Comparison of ENCODE assay signal across 9 mouse cellular contexts in genomic region chr16:96896510-96897133, GRCm38 (mm10).
A peak's percentile ranks its signal among the peaks of the same experiment; 100 is the strongest.
DNase-seq lines count a peak whose midpoint lies in the region; ATAC-seq and TF ChIP-seq lines count a peak whose summit lies in the region.
"Had no signal": no experiment of that assay in that cellular context is flagged by ENCODE, and none has a peak within 500 bp of the region (broad histone marks: within the 10 kb centered on the region; RNA-seq: fewer than 3 reads in every experiment).

No protein-coding gene starts in this region.

- H3K27ac ChIP-seq in liver, embryonic 11.5 days (ENCODE audit: low read depth, low read length): no peak overlapping the region
- H3K27ac ChIP-seq in forebrain, embryonic 13.5 days: no peak overlapping the region
- H3K27ac ChIP-seq in liver, postnatal 0 days (ENCODE audit: low read depth): no peak overlapping the region

- H3K4me2 ChIP-seq in liver, embryonic 11.5 days: no peak overlapping the region
- no peak overlapping the region for H3K4me2 ChIP-seq in forebrain, embryonic 13.5 days
- H3K4me2 ChIP-seq in liver, postnatal 0 days (ENCODE audit: low read depth, low read length): no peak overlapping the region

- WGBS in liver, embryonic 11.5 days: 61% methylated on average over 10 of the region's 10 CpGs
- 24% methylated on average over 10 of the region's 10 CpGs for WGBS in forebrain, embryonic 13.5 days
- WGBS in liver, postnatal 0 days (ENCODE audit: insufficient replicate concordance): 56% methylated on average over 10 of the region's 10 CpGs

- DNase-seq in cerebellum, postnatal 10 days: peak; percentile 79 to 83
- DNase-seq in cerebellum, adult 8-10 months: no peak
- peak; percentile 55 for DNase-seq in liver
- no peak for DNase-seq in liver, embryonic 11.5 days (ENCODE audit: low spot score)
- peak; percentile 39 for DNase-seq in adipocyte (ENCODE audit: low spot score)
- DNase-seq in liver, postnatal 0 days: peak; percentile 33
- DNase-seq in spleen, postnatal 36 days (ENCODE audit: low spot score in 2 of 2): no peak

- H3K4me1 ChIP-seq in liver, embryonic 11.5 days (replicated peaks; ENCODE audit: control insufficient read depth, insufficient read depth, low read length): no peaks in the 10 kb centered on the region
- peaks cover 15% of the 10 kb centered on the region; the same call in 1 of the 2 replicates for H3K4me1 ChIP-seq in forebrain, embryonic 13.5 days
- no peaks in the 10 kb centered on the region for H3K4me1 ChIP-seq in liver, postnatal 0 days (ENCODE audit: insufficient read depth)

- H3K9me3 ChIP-seq in liver, embryonic 11.5 days (ENCODE audit: control insufficient read depth, low read length): no peaks in the 10 kb centered on the region
- H3K9me3 ChIP-seq in forebrain, embryonic 13.5 days (replicated peaks): no peaks in the 10 kb centered on the region
- no peaks in the 10 kb centered on the region for H3K9me3 ChIP-seq in liver, postnatal 0 days (ENCODE audit: low read length)

- H3K27me3 ChIP-seq in liver, embryonic 11.5 days (replicated peaks; ENCODE audit: control insufficient read depth, insufficient read depth, low read length): no peaks in the 10 kb centered on the region
- H3K27me3 ChIP-seq in forebrain, embryonic 13.5 days: no peaks in the 10 kb centered on the region
- no peaks in the 10 kb centered on the region for H3K27me3 ChIP-seq in liver, postnatal 0 days (ENCODE audit: insufficient read depth, low read length)

- ATAC-seq in liver, embryonic 11.5 days (replicated peaks; ENCODE audit: low FRiP score): no peak
- peak; percentile 65 for ATAC-seq in forebrain, embryonic 13.5 days
- ATAC-seq in liver, postnatal 0 days: no peak

- TF ChIP-seq EP300 in liver, postnatal 0 days (IDR thresholded peaks at IDR 0.05; ENCODE audit: low read depth): no peak

- TF ChIP-seq CTCF in liver, postnatal 0 days (IDR thresholded peaks at IDR 0.05; ENCODE audit: low read depth): peak; percentile 75

- H3K4me3 ChIP-seq in liver, embryonic 11.5 days (ENCODE audit: low read depth, low read length): no peak overlapping the region
- H3K4me3 ChIP-seq in forebrain, embryonic 13.5 days: no peak overlapping the region
- H3K4me3 ChIP-seq in liver, postnatal 0 days (ENCODE audit: low read depth, low read length): no peak overlapping the region

- H3K36me3 ChIP-seq in liver, embryonic 11.5 days (ENCODE audit: control insufficient read depth, insufficient read depth, low read length): no peaks in the 10 kb centered on the region
- no peaks in the 10 kb centered on the region for H3K36me3 ChIP-seq in forebrain, embryonic 13.5 days (ENCODE audit: poor library complexity, severe bottlenecking)
- H3K36me3 ChIP-seq in liver, postnatal 0 days (replicated peaks; ENCODE audit: insufficient read depth, low read length): no peaks in the 10 kb centered on the region
- H3K36me3 ChIP-seq: G1E had no signal

- no peak overlapping the region for H3K9ac ChIP-seq in liver, embryonic 11.5 days (ENCODE audit: low read depth, low read length)
- no peak overlapping the region for H3K9ac ChIP-seq in forebrain, embryonic 13.5 days
- no peak overlapping the region for H3K9ac ChIP-seq in liver, postnatal 0 days (replicated peaks)

Comparison
In these comparisons a context has a peak if more than half of its experiments do, and no peak if none do; other contexts are left out.
1. DNase-seq: peak in cerebellum, postnatal 10 days (2 of 2), liver (single experiment), adipocyte (single experiment) and liver, postnatal 0 days (single experiment); none in cerebellum, adult 8-10 months (single experiment), liver, embryonic 11.5 days (single experiment) and spleen, postnatal 36 days (0 of 2).